Mouse (Mus musculus): ENCODE results near the gene Ccdc63. TPM values are rescaled to one million over a fixed set of nuclear protein-coding genes. Genes with fewer than 3 reads are reported as not detected.

Gene Ccdc63
- total RNA-seq, 2 experiments from 2014 or later, result 1.3 to 1.8 TPM

DNA sequence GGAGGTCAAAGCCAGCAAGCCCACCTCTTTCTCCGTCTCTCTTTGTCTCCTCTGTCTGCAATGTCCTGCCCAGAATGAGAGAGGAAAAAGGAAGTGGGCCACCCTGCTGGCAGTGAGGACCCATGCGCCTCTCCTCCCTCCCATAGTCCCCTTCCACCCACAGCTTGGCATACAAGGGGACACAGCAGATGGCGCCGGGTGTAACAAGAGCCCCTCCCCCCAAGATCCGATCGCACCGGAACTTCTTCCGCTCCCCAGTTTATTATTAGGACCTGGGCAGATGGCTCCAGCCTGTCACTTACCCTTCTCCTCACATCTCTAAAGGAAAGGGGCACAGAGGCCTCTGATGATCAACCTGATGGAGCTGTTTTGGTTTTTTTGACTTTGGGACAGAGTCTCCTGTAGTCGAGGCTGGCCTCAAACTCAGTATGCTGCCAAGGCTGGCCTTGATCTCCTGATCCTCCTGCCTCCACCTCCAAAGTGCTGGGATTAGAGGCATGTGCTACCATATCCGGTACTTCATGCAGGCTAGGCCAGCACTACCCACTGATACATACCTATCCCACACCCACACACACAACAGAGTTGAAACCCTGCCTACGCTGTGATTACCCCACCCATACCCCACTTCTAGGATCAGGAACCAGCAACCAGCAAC is 10.2 kb downstream of the Ccdc63 start:
- ATAC-seq (ENCODE audit: poor library complexity, severe bottlenecking), result no peak; the same call in 1 of the 2 replicates

- ATAC-seq (ENCODE audit: poor library complexity, severe bottlenecking), result no peak
Measured at GRCm38 (mm10) chr5:122129068-122129655, 11.5 kb downstream of the Ccdc63 start.

DNA sequence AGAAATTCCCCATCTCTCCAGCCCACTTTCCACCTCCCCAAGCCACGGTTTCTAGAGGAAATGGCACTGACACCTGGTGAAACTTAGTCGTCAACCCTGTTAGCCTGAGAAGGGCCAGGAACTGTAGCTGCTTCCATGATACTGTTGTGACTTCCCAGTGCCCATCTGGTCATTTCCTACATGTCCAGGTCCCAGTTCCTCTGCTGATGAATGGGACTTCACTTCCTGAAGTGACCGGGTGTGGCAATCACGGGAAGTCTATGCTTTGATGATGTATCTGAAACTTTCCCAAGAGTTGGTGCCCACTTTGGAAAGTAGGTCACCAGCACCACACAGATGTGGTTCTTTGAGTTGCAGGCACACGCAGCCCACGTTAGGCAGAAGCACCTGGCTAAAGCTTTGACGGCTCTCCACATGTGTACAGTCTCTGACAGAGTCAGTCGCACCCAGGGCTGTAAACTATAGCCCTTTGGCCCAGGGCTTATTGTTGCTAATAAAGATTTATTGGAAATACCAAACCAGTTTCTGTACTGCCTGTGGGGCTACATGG is 15.3 kb downstream of the Ccdc63 start:
- ATAC-seq (ENCODE audit: poor library complexity, severe bottlenecking), result no peak

DNA sequence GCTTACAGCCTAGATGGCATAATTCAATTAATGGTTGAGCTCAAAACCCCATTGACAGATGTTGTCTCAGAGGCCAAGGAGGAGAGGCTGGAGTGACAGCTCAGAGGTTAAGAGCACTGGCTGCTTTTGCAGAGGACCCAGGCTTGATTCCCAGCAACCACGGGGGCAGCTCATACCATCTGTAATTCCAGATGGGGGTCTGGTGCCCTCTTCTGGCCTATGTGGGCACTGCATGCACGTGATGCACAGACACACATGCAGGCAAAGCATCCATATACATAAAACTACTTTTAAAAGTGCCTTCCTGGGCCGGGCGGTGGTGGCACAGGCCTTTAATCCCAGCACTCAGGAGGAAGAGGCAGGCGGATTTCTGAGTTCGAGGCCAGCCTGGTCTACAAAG is 24.4 kb downstream of the Ccdc63 start:
- 0 out of 2 replicates have a peak, but pooled peaks have one; percentile 40 for ATAC-seq (ENCODE audit: poor library complexity, severe bottlenecking)

DNA sequence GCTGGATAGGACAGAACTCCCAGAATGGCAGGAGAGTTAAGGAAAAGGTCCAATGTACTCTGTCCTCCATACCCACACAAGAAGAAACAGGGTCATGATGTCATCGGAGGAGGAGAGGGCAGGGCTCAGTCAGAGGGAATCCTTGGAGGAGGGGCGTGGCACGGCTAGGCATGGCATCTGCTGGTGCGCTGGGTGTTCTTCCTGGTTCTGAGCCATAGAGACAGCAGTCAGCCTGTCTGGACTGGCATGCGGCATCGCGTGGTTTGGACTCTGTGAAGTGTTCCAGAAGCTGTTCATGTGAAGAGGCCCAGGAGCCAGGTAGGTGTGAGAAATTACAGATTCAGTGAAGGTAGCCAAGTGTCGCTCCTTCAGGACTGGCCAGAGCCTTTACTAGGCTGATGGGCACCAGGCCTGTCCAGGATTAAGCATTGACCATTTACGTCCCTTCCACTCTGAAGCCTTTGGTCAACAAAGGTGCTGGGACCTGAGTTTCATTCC is 25.3 kb downstream of the Ccdc63 start:
- ATAC-seq (ENCODE audit: poor library complexity, severe bottlenecking), result no peak

DNA sequence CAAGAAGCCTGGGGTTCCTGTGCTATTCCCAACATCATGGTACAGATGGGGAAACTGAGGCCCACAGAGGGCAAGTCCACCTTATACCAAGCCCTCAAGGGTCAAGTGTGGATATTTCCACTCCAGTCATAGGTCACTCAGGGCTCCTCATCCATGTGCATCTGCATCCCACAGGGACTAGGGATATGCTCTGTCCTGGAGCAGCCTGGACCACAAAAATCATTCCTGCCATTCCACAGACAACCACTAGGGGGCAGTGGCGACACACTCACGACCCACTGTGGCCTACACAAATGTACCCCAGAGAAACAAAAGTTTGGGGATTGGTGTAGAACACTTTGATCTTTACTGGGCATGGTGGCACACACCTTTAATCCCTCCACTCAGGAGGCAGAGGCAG is 26.4 kb downstream of the Ccdc63 start:
- ATAC-seq (ENCODE audit: poor library complexity, severe bottlenecking), result peak; percentile 53; the same call in 1 of the 2 replicates

- ATAC-seq (ENCODE audit: poor library complexity, severe bottlenecking), result peak; percentile 79
Measured at GRCm38 (mm10) chr5:122113450-122113849, 27.2 kb downstream of the Ccdc63 start.

DNA sequence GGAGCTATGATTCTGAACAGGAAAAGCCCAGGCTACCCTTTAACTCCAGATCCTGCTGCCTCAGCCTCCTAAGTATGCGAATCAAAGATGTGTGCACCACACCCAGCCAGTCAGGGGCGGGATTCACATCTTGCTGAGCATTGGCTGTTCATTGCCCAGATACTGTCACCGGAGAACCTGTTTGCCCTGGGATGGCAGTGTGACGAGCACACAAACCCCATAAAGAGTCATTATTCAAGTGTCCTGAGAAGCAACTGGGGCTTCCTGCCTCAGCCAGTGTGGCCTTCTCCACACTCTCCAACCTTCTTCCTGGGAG is 28.7 kb downstream of the Ccdc63 start:
- ATAC-seq (ENCODE audit: poor library complexity, severe bottlenecking), result no peak

- ATAC-seq (ENCODE audit: poor library complexity, severe bottlenecking), result no peak
Measured at GRCm38 (mm10) chr5:122111091-122111932, 29.3 kb downstream of the Ccdc63 start.

DNA sequence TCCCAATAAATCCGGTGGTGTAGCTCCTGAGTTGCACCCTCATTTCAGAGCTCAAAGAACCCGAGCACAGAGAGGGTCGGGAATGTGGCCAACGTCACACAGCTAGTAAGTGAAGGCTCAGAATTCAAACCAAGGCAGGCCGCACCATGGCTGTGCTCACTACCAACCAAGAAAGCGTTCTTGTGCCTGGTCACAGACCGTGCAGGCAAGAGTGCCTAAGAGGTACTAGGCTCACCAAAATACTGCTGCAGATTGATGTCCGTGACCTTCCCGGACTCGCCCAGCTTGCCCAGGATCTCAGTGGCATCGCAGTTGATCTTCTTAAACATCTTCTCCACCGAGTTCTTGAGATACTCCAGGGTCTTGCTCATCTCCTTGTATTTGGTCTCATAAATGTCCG is 30.0 kb downstream of the Ccdc63 start:
- ATAC-seq (ENCODE audit: poor library complexity, severe bottlenecking), result no peak

DNA sequence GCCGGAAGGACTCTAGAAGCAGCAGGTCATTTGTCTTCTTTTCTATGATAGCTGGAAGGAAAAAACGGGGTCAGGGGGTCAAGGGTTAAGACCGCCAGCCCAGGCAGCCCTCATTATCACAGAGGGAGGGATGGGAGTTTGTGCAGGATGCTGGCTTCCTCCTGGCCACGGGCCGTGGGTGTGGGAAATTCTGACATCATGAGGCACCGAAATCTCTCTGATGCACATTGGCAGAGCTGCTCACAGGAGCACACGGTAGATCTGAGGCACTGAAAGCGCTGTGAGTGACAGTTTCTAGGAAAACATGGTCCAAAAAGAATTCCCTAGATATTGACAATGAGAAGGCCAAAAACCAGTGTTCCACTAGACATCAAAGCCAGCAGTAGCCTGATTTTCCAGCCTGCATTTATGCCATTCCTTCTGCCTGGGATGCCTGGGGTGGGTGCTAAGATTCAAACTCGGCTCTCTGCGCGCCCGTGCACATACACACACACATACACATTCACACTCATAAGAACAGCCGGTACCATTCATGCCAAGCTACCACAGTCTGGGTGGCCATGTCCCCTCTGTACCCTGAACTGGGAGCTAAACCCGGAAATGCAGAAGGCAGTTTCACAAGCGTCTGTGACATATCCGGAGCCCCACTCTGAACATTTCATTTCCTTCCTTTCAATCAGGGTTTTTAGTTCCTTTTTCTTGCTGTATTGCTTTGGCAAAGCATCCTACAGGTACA is 31.1 kb downstream of the Ccdc63 start:
- ATAC-seq (ENCODE audit: poor library complexity, severe bottlenecking), result peak; percentile 61

DNA sequence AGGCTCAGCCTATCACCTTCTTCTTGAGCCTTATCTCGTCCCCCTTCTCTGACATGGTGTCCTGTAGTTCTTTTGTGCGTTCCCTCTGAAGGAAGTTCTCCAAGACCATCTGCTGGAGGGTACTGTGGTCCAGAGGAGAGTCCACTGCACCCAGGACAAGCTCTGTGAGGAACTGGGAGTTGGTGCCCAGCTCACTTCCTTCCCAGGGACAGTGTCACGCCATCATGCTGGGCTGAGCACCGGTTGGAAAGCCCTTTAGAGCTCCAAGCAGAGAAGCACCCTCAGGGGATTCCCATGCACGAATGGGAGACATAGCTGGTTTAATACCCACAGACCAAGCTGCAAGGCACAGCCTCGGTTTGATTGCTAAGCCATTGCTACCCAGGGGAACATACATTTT is 32.5 kb downstream of the Ccdc63 start:
- ATAC-seq (ENCODE audit: poor library complexity, severe bottlenecking), result no peak

DNA sequence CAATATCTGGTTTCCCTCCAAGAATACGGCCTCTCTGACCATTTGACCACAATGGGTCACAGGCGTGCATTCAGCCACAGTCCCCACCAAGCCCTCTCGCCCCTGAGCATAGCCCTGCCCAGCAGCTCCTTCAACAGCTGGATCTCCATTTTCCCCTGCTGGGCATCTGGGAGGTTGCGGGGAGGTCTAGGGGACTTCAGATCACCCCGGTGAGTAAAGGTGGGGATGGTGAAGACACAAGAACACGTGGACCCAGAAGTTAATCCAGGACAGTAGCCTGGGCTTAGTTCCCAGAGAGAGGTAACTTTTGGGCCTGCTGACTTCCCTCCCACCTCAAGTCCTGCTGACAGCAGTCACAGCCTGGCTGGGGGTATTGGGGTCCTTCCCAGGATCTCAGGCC is 34.4 kb downstream of the Ccdc63 start:
- ATAC-seq (ENCODE audit: poor library complexity, severe bottlenecking), result no peak

- ATAC-seq (ENCODE audit: poor library complexity, severe bottlenecking), result no peak
Measured at GRCm38 (mm10) chr5:122104981-122105380, 35.6 kb downstream of the Ccdc63 start.

- peak; percentile 67 for ATAC-seq (ENCODE audit: poor library complexity, severe bottlenecking)
Measured at GRCm38 (mm10) chr5:122104201-122104600, 36.4 kb downstream of the Ccdc63 start.

DNA sequence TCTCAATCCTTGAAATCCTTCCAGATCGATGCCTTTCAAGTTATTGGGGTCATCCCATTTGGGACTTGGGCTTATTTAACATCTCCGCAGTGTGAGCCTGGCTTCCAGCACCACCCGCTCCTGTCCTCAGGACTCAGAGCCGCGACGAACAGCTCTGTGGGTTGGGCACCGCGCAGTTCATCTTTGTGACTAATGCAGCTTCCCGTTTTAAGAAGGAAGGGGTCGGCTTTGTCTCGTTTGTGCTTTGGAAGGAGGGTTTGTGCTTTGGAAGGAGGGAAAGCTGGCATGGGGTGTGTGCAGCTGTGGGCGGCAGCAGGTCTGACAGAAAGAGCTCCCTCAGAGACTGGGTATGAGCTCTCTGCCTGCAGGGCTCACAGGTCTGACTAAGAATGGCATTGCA is 37.5 kb downstream of the Ccdc63 start:
- peak; percentile 68 for ATAC-seq (ENCODE audit: poor library complexity, severe bottlenecking)

DNA sequence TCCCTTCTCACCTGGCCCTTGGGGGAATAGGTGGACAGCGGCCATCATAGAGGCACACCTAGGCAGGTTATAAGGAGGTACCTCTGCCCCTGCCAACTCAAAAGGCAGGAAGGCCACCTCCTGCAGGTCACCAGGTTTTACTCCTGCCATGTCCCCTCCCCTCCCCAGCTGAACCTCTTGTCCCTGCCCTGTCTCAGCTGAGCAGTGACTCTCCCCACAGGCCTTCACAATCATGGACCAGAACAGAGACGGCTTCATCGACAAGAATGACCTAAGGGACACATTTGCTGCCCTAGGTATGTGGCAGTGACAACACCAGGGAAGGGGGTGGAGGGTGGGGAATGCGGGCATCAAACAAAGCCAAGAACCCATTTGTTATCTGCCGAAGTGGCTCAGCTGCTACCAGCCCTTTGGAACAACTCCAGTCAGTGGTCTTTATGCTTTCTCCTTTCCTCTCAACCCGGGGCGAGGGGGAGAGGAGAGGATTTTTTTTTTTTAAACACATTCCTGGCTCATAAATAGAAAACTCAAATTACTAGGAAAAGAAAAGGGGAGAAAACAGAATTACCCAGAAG is 38.1 kb downstream of the Ccdc63 start:
- no peak for ATAC-seq (ENCODE audit: poor library complexity, severe bottlenecking)

DNA sequence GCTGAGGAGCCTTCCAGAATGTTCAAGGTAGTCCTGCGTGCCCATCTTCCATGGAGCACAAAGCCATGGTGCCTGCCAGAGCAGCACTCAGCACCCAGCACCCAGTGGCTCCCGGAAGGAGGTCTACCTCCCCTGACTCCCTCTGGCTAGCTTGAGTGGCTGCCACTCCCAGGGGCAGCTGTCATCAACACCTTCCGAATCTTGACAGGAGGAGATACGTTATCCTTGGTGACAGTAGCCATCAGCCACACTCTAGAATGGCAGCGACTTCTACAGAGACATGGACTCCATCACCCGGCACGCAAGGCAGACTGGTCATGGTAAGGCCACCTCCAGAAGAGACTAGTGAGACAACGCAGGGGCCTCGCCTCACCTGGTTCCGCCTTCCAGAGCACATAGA is 46.2 kb downstream of the Ccdc63 start:
- ATAC-seq (ENCODE audit: poor library complexity, severe bottlenecking), result no peak

DNA sequence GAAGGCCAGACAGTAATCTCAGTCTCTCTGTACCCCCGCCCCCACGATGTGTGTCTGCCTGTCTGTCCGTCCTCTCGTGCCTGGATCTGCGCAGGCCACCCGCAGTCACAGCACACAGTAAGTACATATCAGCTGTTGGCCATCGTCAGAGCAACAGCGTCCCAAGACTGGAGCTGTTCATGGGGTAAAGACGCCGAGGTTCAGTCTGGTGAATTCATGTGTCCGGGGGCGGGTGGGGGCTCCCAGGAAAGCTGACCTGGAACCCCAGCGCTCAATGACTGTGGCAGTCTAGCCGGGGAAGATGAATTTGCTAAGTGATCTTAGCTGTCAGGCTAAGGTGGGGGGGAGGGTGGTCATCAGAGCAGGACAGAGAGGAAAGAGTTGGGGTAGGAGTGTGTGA is 46.9 kb downstream of the Ccdc63 start:
- ATAC-seq (ENCODE audit: poor library complexity, severe bottlenecking), result no peak

GRCm38 (mm10) chr5:122092794-122093193 is 47.8 kb downstream of the Ccdc63 start:
- ATAC-seq (ENCODE audit: poor library complexity, severe bottlenecking), result no peak
